Mouse (Mus musculus): ENCODE measurements around the gene Tmem119. TPM values are rescaled to one million over a fixed set of nuclear protein-coding genes. Genes with fewer than 3 reads are reported as not detected.

Tmem119 gene
- polyA plus RNA-seq, 2 experiments, result 1.1 to 1.4 TPM

DNA sequence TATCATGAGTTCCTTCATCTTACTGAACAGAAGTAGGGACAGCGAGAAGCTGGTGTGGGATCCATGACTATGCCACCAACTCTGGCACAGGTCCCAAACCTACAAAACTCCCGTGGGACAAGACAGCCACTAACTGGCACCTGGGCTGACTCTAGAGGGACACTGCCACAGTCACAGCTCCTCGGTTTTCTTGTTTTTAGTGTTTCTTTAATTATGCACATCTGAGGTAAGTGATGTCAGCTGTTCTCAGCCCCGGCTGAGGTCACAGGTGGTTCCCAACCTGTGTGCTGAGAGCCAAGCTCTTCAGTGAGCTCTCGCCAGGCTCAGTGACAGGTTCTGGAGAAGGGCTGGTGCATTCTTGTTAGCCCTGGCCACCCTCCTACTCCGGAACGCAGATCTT is 35.9 kb downstream of the Tmem119 start:
- 78% methylated on average over 7 of the region's 7 CpGs for WGBS (ENCODE audit: insufficient replicate concordance)
- Histone ChIP-seq H3K9me3 (ENCODE audit: control insufficient read depth, low read length) (no peaks in the 10 kb centered on the region), H3K36me3 (replicated peaks; ENCODE audit: control insufficient read depth, insufficient read depth, low read depth) (peaks cover 35% of the 10 kb centered on the region), H3K9ac (replicated peaks) (no peak overlapping the region), H3K4me3 (ENCODE audit: insufficient read depth in 1 of 2, low read depth in 2 of 2, low read length in 2 of 2) (no peak overlapping the region), H3K4me2 (ENCODE audit: low read depth) (no peak overlapping the region), H3K4me1 (replicated peaks; ENCODE audit: control insufficient read depth in 2 of 2, insufficient read depth in 2 of 2, low read length in 1 of 2) (no peaks in the 10 kb centered on the region), H3K27me3 (ENCODE audit: control insufficient read depth, insufficient read depth, low read length) (no peaks in the 10 kb centered on the region), H3K27ac (no peak overlapping the region)
- ATAC-seq (ENCODE audit: insufficient read depth) (no peak), DNase-seq (ENCODE audit: low read depth in 3 of 3, low spot score in 3 of 3) (no peak)
- TF ChIP-seq CTCF (IDR thresholded peaks at IDR 0.05; ENCODE audit: low read depth), result no peak
- TF ChIP-seq EP300 (IDR thresholded peaks at IDR 0.05; ENCODE audit: low read depth), result no peak

GRCm38 (mm10) chr5:113761585-113761984 is 38.7 kb downstream of the Tmem119 start:
- H3K27me3 ChIP-seq (ENCODE audit: control insufficient read depth, insufficient read depth, low read length), result no peaks in the 10 kb centered on the region
- H3K9ac ChIP-seq (replicated peaks), result no peak overlapping the region
- no peaks in the 10 kb centered on the region for H3K4me1 ChIP-seq (replicated peaks; ENCODE audit: control insufficient read depth in 2 of 2, insufficient read depth in 2 of 2, low read length in 1 of 2)
- H3K4me2 ChIP-seq (ENCODE audit: low read depth), result no peak overlapping the region
- H3K36me3 ChIP-seq (replicated peaks; ENCODE audit: control insufficient read depth, insufficient read depth, low read depth), result peaks cover 49% of the 10 kb centered on the region
- H3K27ac ChIP-seq, result no peak overlapping the region
- ATAC-seq (ENCODE audit: insufficient read depth), result no peak
- no peak for TF ChIP-seq CTCF (IDR thresholded peaks at IDR 0.05; ENCODE audit: low read depth)
- 70% methylated on average over 2 of the region's 2 CpGs for WGBS (ENCODE audit: insufficient replicate concordance)
- DNase-seq (ENCODE audit: low read depth in 3 of 3, low spot score in 3 of 3), result no peak
- no peak overlapping the region for H3K4me3 ChIP-seq (ENCODE audit: insufficient read depth in 1 of 2, low read depth in 2 of 2, low read length in 2 of 2)
- no peaks in the 10 kb centered on the region for H3K9me3 ChIP-seq (ENCODE audit: control insufficient read depth, low read length)

DNA sequence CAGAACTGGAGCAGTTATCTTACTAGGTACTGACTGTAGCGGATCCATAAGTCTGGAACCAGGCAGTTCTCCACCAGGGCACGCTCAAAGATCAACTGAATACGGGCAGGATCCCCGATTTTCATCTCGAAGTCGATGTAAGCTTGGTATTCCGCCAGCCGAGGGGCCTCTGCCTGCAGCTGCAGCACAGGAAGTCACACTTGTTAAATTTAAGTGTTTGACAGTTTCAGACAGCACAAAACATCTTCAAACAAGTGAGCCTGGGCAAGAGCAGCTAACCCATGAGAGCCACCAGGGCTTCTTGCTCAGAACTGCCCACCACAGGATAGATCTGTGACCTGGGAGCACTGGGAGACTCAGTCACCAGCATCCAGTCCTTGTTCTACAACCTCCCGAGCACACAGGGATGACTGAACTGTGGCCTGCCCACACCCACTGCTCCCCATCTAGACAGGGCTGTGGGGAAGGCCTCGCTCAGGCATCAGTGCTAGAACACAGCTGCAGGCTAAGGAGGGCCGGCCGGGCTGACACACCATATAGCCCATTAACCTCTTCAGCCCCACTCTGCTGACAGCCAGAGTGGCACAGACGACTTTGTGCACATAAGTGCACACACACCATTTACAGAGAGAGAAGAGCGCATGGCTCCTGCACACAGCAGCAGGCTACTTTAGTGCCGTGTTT is 44.8 kb downstream of the Tmem119 start:
- H3K36me3 ChIP-seq (replicated peaks; ENCODE audit: control insufficient read depth, insufficient read depth, low read depth), result peaks cover 73% of the 10 kb centered on the region
- no peak overlapping the region for H3K27ac ChIP-seq
- H3K4me2 ChIP-seq (ENCODE audit: low read depth), result no peak overlapping the region
- H3K27me3 ChIP-seq (ENCODE audit: control insufficient read depth, insufficient read depth, low read length), result no peaks in the 10 kb centered on the region
- ATAC-seq (ENCODE audit: insufficient read depth), result no peak
- TF ChIP-seq EP300 (IDR thresholded peaks at IDR 0.05; ENCODE audit: low read depth) (no peak), CTCF (IDR thresholded peaks at IDR 0.05; ENCODE audit: low read depth) (no peak)
- H3K9ac ChIP-seq (replicated peaks), result no peak overlapping the region
- 84% methylated on average over 15 of the region's 15 CpGs for WGBS (ENCODE audit: insufficient replicate concordance)
- H3K9me3 ChIP-seq (ENCODE audit: control insufficient read depth, low read length), result no peaks in the 10 kb centered on the region
- no peak for DNase-seq (ENCODE audit: low read depth in 3 of 3, low spot score in 3 of 3)
- H3K4me3 ChIP-seq (ENCODE audit: insufficient read depth in 1 of 2, low read depth in 2 of 2, low read length in 2 of 2), result no peak overlapping the region
- H3K4me1 ChIP-seq (replicated peaks; ENCODE audit: control insufficient read depth in 2 of 2, insufficient read depth in 2 of 2, low read length in 1 of 2), result no peaks in the 10 kb centered on the region

GRCm38 (mm10) chr5:113751521-113752157 is 48.7 kb downstream of the Tmem119 start:
- H3K27me3 ChIP-seq (ENCODE audit: control insufficient read depth, insufficient read depth, low read length), result no peaks in the 10 kb centered on the region
- H3K36me3 ChIP-seq (replicated peaks; ENCODE audit: control insufficient read depth, insufficient read depth, low read depth), result peaks cover 78% of the 10 kb centered on the region
- H3K4me3 ChIP-seq (ENCODE audit: insufficient read depth in 1 of 2, low read depth in 2 of 2, low read length in 2 of 2), result no peak overlapping the region
- no peak for DNase-seq (ENCODE audit: low read depth in 3 of 3, low spot score in 3 of 3)
- no peak overlapping the region for H3K9ac ChIP-seq (replicated peaks)
- H3K9me3 ChIP-seq (ENCODE audit: control insufficient read depth, low read length), result no peaks in the 10 kb centered on the region
- no peak for ATAC-seq (ENCODE audit: insufficient read depth)
- H3K27ac ChIP-seq, result no peak overlapping the region
- no peak for TF ChIP-seq CTCF (IDR thresholded peaks at IDR 0.05; ENCODE audit: low read depth)
- no peak for TF ChIP-seq EP300 (IDR thresholded peaks at IDR 0.05; ENCODE audit: low read depth)
- H3K4me2 ChIP-seq (ENCODE audit: low read depth), result no peak overlapping the region
- WGBS (ENCODE audit: insufficient replicate concordance), result 85% methylated on average over 9 of the region's 9 CpGs
- H3K4me1 ChIP-seq (replicated peaks; ENCODE audit: control insufficient read depth in 2 of 2, insufficient read depth in 2 of 2, low read length in 1 of 2), result no peaks in the 10 kb centered on the region

DNA sequence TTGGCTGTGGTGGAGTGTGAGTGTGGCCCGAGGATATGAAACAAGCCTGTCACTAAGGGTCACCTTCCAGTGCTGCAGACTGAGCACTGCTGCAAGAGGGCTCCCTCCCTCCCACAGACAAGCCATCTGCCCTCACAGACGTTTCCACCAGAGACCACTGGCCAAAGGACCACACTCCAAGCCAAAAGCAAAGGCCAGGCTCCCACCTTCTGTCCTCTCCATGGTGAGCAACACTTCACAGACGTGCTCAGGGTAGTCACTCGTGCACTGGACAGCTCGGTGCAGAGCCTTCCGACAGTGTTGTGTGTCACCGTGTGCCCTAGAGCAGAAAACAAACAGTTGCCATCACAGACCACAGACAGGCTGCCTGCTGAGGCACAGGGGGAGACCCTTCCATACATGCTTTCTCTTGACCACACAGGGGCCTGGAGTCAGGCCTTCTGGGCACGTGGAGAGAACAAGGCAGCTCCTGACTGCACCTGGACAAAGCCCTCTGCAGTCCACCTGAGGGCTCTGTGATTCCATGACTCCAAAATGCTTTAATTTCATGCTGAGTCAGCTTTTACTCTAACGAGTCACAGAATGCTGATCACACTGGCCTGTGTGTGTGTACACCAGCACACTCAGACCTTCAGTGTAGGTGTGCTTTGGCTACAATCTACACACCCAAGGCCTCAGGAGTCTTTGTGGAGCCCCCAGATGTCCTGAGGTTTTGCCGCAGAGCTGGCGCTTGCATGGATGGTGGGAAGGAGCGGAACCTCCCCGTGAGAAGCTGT is 51.6 kb downstream of the Tmem119 start:
- no peak overlapping the region for H3K4me3 ChIP-seq (ENCODE audit: insufficient read depth in 1 of 2, low read depth in 2 of 2, low read length in 2 of 2)
- TF ChIP-seq EP300 (IDR thresholded peaks at IDR 0.05; ENCODE audit: low read depth) (no peak), CTCF (IDR thresholded peaks at IDR 0.05; ENCODE audit: low read depth) (no peak)

More for the DNA sequence above, 51.6 kb downstream of the Tmem119 start:
- Histone ChIP-seq H3K9ac (replicated peaks) (no peak overlapping the region), H3K9me3 (ENCODE audit: control insufficient read depth, low read length) (no peaks in the 10 kb centered on the region), H3K4me1 (replicated peaks; ENCODE audit: control insufficient read depth in 2 of 2, insufficient read depth in 2 of 2, low read length in 1 of 2) (no peaks in the 10 kb centered on the region), H3K27ac (no peak overlapping the region), H3K27me3 (ENCODE audit: control insufficient read depth, insufficient read depth, low read length) (no peaks in the 10 kb centered on the region), H3K4me2 (ENCODE audit: low read depth) (no peak overlapping the region), H3K36me3 (replicated peaks; ENCODE audit: control insufficient read depth, insufficient read depth, low read depth) (peaks cover 86% of the 10 kb centered on the region)
- no peak for ATAC-seq (ENCODE audit: insufficient read depth)
- 88% methylated on average over 13 of the region's 13 CpGs for WGBS (ENCODE audit: insufficient replicate concordance)
- no peak for DNase-seq (ENCODE audit: low read depth in 3 of 3, low spot score in 3 of 3)

Data from liver, embryonic 14.5 days (tissue).